Mouse (Mus musculus) Patski (cell line): Measurements from ENCODE around the gene Vps26b. TPM values are rescaled to one million over a fixed set of nuclear protein-coding genes. Genes with fewer than 3 reads are reported as not detected.
A peak's percentile ranks its signal among the peaks of the same experiment; 100 is the strongest.

Experiments
- ATAC-seq: fragments of 100-300 bp; one replicate; pipeline ENCODE4 v1.8.0; 2021
- CTCF ChIA-PET: fragments of 350-600 bp; sonication (Branson Sonifier 250); formaldehyde crosslinking; loops from one replicate; lab custom pipeline; 2022; ENCODE audit warnings: inconsistent platforms; lab: Charles Lee
- POLR2A ChIA-PET: fragments of 350-600 bp; sonication (Branson Sonifier 250); formaldehyde crosslinking; loops from one replicate; lab custom pipeline; 2022; ENCODE audit warnings: antibody characterized with exemption, inconsistent platforms; lab: Charles Lee
- DNase-seq: peaks from one replicate; pipeline ENCODE4 v3.0.0-alpha.2; 2011; ENCODE audit warnings: low read depth, low spot score
- H3K27me3 ChIP-seq: fragments of 371-371 bp; one replicate; pipeline ENCODE4 v1.5.1; 2021
- CTCF ChIP-seq: fragments of 100-300 bp; IDR thresholded peaks from one replicate; pipeline ENCODE4 v1.5.1; 2021
- in situ Hi-C: fragments of 300-500 bp; cut with MboI; formaldehyde crosslinking; loops from 3 replicates; pipeline ENCODE4 v1.11.1; 2018; ENCODE audit warnings: low pct_unique_long_range_greater_than_20kb, mixed read lengths
- polyA plus RNA-seq: library from polyadenylated mRNA; unstranded; gene quantifications from one replicate; pipeline ENCODE4 v1.2.3, GENCODE M21; 2021

Vps26b gene
- polyA plus RNA-seq, 1 experiment from 2014 or later: 36.9 TPM

DNA sequence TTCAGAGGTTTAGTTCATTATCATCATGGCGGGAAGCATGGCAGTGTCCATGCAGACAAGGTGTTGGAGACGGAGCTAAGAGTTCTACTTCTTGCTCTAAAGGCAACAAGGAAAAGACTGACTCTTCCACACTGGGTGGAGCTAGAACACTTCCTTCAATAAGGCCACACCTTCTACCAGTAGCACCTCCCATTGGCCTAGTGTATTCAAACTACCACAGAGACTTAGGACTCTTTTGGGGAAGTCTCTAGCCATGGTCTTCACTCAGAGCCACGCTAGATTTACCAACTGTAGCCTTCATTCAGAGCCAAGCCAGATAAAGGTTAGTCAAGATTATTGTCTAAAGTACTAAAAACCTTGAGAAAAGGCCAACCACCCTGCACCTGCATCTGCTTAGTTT lies 32.8 kb downstream of the Vps26b start:
- in situ Hi-C loops: no loop called here
- ATAC-seq: no peak
- CTCF ChIA-PET: no interaction called here
- no peak for DNase-seq
- TF ChIP-seq CTCF: no peak
- no peaks in the 10 kb centered on the region for H3K27me3 ChIP-seq
- POLR2A ChIA-PET: no interaction called here

DNA sequence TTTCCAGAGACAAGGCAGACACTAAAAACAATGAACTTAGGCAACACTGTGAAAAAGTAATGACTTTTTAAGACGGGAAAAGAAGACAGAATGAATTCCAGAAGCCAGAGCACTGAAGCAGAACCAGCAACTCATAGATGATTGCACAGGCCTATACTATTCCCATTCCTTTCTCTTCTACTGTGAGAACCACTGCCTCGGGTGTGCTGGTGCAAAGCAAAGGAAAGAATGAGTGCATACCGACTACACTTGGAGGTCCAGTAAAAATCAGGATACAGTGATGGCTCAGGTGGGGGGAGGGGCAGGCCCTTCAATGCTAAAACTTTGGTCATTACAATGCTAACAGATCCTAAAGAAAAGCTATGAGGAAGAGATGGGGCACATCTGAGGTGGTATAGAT lies 36.0 kb downstream of the Vps26b start:
- ChIA-PET POLR2A (no interaction called here), CTCF (no interaction called here)
- peak; percentile 10 for DNase-seq
- peak; percentile 88 for ATAC-seq
- TF ChIP-seq CTCF: no peak
- in situ Hi-C loops: no loop called here
- no peaks in the 10 kb centered on the region for H3K27me3 ChIP-seq

DNA sequence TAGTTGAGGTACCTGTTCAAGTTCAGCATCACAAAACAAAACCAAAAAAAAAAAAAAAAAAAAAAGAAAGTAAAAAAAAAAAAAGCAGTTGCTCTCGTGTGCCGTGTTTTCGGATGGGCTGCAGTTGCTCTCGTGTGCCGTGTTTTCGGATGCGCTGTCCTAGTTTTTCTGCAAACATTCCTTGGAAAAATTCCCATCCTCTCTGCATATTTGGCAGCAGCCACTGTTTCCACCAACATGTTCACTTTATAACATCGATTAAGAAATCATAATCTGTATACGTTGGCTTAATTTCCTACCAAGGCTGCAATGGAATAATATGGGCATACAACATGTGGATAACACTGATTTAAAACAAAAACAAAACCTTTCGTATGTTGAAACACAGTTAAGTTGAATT lies 36.7 kb downstream of the Vps26b start:
- ChIA-PET CTCF (no interaction called here), POLR2A (no interaction called here)
- DNase-seq: no peak
- in situ Hi-C loops: no loop called here
- TF ChIP-seq CTCF: no peak
- H3K27me3 ChIP-seq: no peaks in the 10 kb centered on the region
- ATAC-seq: no peak

DNA sequence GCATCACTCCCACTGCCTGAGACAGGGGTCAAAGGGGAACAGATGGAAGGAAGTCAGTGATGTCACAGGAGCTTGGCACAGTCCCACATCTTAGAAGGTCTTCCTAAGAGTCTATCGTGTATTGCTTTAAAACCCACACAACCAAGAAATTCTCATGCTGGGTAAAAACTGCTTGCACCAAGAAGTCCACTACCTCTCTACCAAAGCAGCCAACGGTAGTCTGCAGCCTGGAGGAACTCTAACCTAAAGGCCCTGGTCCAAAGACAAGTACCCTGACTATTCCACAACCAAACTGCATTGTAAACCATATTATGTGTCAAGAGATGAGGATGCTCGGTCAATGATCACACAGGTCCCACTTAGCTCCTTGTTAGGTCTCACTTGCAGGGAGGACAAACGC lies 39.7 kb downstream of the Vps26b start:
- DNase-seq (no peak), ATAC-seq (no peak)
- in situ Hi-C loops: no loop called here
- ChIA-PET CTCF (interaction anchor here (1.4 kb wide), 1 partner anchor 12 kb away, joined by 4 read pairs; no protein-coding TSS in a partner anchor), POLR2A (no interaction called here)
- TF ChIP-seq CTCF: no peak
- H3K27me3 ChIP-seq: no peaks in the 10 kb centered on the region

DNA sequence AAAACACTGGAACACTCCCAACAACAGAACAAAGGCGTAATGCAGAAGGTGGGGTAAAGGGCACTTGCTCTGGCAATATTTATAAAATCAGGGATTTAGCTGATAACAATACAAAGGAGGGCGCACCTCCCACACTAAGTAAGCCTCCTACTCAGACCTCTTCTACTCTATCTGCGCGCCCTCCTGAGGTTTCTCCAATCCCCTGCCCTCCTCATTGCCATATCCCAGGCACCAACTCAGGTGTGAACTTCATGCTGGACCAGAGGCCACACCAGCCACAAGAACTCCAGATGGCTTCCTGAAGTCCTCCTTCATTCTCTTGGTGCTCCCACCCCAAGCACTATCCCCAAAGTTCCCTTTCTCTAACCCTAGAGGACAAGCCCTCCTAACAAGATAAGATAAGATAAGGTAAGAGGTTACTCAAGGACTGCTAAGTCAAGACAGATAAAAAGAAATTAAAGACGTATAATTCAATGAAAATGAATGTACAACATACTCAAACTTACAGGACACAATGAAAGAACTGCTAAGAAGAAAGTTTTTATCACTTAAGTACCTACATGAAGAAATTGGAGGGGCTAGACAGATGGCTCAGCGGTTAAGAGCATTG lies 44.1 kb downstream of the Vps26b start:
- POLR2A ChIA-PET: no interaction called here
- DNase-seq (no peak), ATAC-seq (no peak)
- H3K27me3 ChIP-seq: no peaks in the 10 kb centered on the region
- in situ Hi-C loops: no loop called here
- no peak for TF ChIP-seq CTCF
- CTCF ChIA-PET: no interaction called here

DNA sequence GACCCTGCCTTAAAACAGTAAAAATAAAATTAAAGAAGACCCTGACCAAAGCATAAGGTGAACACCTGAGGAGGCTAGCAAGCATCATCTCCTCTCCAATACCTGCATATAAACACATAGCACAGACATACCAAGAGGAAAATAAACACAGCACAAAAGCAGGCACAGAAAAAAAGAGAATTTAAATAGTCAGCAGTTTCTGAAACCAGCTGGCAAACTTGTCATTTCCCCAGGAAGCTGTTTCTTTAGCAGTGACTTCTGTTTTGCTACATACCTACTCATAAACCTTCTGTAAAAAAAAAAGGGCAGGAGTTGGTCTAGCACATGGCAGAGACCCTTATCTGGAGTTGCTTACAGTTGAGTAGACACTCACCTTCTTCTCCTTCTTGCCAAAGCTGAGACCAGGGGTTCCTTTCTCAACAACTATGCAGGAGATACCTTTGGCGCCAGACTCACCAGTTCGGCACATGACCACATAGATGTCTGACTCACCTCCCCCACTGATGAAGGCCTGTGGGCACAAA lies 44.7 kb downstream of the Vps26b start:
- in situ Hi-C loops: no loop called here
- no peaks in the 10 kb centered on the region for H3K27me3 ChIP-seq
- ChIA-PET CTCF (no interaction called here), POLR2A (no interaction called here)
- TF ChIP-seq CTCF: no peak
- ATAC-seq: no peak
- DNase-seq: no peak

DNA sequence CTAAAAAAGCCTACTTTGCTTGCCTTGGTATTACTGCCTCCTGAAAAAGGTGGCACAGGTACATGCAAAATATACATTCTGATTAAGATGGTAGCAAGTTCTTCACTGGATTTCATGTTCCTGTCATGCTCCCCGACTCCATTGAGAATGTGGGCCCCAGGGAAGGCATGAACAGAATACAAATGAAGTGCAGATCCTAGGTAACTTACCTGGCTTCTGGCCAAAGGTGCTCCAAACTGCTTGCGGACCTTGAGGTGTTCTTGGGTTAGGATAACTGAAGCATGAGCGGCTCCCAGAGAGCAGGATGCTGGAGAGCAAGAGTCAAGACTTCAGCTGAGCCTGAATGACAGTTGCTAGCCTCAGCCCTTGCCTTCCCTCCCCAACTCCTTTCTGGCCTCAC lies 51.1 kb downstream of the Vps26b start:
- CTCF ChIA-PET: interaction anchor here (1.2 kb wide), 1 partner anchor 12 kb away, joined by 4 read pairs; no protein-coding TSS in a partner anchor
- H3K27me3 ChIP-seq: no peaks in the 10 kb centered on the region
- in situ Hi-C loops: no loop called here
- TF ChIP-seq CTCF: no peak
- DNase-seq: no peak
- POLR2A ChIA-PET: no interaction called here
- no peak for ATAC-seq

DNA sequence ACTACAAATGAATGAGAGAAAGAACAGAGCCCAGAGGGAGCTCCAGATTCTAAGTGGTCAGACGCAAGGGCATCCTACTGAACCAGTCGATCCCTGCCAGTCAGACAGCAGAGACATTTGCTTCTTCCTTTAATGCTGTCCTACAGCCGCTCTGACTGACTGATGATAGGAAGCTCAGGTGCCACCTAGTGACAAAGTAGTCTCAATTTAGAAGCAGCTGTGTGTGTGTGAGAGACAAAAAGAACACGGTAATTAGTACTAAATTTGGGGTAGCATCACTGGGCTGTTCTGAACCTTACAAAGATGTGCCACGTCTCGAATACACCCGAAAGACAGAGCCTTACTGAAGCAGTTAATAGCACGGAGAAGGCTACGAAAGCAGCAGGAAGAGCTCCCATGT lies 52.1 kb downstream of the Vps26b start:
- no peaks in the 10 kb centered on the region for H3K27me3 ChIP-seq
- ChIA-PET POLR2A (no interaction called here), CTCF (interaction anchor here (1.2 kb wide), 1 partner anchor 13 kb away, joined by 4 read pairs; no protein-coding TSS in a partner anchor)
- DNase-seq (no peak), ATAC-seq (no peak)
- in situ Hi-C loops: no loop called here
- TF ChIP-seq CTCF: no peak

Other genes with a start within 250 kb of the Vps26b start
- 0.01 TPM for gene Glb1l2, start 223.6 kb downstream of the Vps26b start, polyA plus RNA-seq
- gene Glb1l3, start 169.2 kb downstream of the Vps26b start, polyA plus RNA-seq: not detected
- not detected for gene Gm1110, start 107.0 kb downstream of the Vps26b start, polyA plus RNA-seq
- gene Acad8, start 30.5 kb downstream of the Vps26b start, polyA plus RNA-seq: 40.6 TPM
- 63.2 TPM for gene Thyn1, start 30.4 kb downstream of the Vps26b start, polyA plus RNA-seq
- 14.8 TPM for gene Ncapd3, start 110 bp upstream of the Vps26b start, polyA plus RNA-seq
- 40.0 TPM for gene Jam3, start 125.4 kb upstream of the Vps26b start, polyA plus RNA-seq